Mouse (Mus musculus) layer of hippocampus, postnatal 25 days (tissue): ENCODE measurements around the gene M1ap. TPM values are rescaled to one million over a fixed set of nuclear protein-coding genes. Genes with fewer than 3 reads are reported as not detected.

Source experiments
- DNase-seq, 2 experiments: peaks; one replicate each; pipeline ENCODE4 v3.0.0; 2022; ENCODE audit warnings: mixed read lengths in 2 of 2, low spot score in 1 of 2; ENCODE audit errors: extremely low spot score in 1 of 2
- microRNA-seq, 2 experiments: library from miRNA; unstranded; fragments of <30 nt; microRNA quantifications; one replicate each; pipeline ENCODE4 v1.2.0; 2021
- total RNA-seq, 2 experiments: library from RNA; stranded (reverse); gene quantifications; 2 replicates each; pipeline ENCODE4 v1.2.3; 2021

The M1ap gene
- total RNA-seq, 2 experiments from 2014 or later: 0.34 TPM; not detected in 1

DNA sequence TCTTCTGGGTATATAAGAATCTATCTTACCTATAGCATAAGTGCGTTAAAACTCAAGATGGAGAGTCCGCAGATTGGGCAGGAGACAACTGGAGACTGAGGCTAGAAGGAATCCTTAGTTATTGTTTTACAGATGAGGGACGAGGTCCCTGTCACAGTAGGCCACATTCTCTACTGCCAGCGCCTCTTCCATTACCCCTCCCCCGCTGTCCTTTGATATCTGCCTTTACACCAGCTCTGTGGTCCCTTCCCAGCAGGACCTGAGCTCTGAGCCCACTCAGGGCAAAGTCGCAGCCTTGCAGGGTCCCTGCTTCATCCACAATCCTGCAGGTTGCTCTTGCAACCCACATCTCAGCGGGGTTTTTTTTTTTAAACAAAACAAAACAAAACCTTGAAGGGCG, 121.5 kb downstream of the M1ap start:
- no peak for DNase-seq

DNA sequence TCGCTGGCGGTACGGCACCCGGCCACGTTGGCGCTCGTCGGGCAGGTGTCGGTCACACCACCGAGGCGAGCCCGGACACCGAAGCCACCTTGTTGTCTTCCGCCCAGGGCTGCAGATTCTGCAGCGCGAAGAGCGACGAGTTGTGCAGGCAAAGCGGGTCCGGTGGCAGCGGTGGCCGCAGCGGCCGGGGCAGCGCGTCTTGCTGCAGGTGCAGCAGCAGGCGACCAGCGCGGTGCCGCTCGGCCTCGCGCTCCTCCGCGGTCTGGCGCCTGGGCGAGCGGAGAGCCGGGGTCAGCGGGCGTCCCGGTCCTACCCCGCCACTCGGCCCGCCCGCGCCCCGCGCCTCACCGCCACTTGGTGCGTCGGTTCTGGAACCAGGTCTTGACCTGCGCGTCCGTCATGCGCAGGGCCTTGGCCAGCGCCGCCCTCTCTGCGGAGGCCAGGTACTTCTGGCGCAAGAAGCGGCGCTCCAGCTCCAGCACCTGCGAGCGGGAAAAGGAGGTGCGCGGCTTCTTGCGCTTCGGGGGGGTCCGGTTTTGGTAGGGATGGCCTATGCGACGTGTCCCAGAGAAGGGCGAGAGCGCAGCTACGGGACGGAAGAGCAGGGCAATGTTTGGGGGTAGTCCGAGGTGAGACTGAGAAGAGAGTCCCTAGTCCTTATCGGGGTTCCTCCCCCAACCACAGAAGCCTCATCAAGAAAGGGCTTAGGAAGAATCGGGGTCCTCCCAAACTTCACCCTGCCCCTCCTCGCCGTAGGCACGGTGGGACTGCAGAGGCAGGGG, 122.2 kb downstream of the M1ap start:
- no peak for DNase-seq

DNA sequence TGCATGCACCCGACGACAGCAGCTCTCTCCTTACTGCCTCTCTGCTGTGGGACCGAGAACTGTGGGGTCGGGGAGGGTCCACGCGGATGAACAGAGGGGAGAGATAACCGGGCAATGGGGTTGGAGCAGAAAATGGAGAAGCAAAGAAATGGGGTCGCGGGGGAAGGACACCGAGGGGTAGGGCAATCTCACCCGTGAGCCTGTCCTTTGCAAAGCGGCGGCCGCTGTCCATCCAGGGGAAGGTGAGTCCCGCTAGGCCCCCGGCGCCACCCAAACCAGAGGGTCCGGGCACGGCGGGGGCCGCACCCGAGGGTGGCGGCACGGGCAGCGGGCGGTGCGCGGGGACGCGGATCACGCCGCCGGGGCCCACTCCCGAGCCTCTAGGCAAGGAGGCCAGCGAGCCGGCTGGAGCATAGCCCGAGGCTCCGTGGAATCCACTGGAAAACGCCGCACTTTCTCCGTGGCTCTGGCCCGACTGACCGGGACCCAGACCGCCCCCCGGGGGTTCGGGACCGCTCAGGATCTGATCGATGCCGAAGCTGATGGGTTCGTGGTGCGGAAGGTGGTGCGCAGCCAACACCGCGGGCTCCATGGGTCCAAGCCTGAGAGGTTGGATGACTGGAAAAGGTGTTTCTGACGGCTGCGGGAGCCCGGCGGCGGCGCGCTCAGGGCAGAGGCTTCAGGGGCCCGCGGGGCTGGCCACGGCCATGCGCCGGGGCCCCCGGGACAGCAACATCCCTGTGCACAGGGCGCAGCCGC, 123.0 kb downstream of the M1ap start:
- no peak for DNase-seq

DNA sequence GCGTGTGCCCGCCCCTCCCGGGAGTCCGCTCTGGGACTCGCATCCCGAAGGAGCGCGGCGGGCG, 123.4 kb downstream of the M1ap start, which contains the start of gene Tlx2:
Gene Tlx2, minus strand, starts transcription at position 47 of the 64 bp plus-strand sequence.
- no peak for DNase-seq

DNA sequence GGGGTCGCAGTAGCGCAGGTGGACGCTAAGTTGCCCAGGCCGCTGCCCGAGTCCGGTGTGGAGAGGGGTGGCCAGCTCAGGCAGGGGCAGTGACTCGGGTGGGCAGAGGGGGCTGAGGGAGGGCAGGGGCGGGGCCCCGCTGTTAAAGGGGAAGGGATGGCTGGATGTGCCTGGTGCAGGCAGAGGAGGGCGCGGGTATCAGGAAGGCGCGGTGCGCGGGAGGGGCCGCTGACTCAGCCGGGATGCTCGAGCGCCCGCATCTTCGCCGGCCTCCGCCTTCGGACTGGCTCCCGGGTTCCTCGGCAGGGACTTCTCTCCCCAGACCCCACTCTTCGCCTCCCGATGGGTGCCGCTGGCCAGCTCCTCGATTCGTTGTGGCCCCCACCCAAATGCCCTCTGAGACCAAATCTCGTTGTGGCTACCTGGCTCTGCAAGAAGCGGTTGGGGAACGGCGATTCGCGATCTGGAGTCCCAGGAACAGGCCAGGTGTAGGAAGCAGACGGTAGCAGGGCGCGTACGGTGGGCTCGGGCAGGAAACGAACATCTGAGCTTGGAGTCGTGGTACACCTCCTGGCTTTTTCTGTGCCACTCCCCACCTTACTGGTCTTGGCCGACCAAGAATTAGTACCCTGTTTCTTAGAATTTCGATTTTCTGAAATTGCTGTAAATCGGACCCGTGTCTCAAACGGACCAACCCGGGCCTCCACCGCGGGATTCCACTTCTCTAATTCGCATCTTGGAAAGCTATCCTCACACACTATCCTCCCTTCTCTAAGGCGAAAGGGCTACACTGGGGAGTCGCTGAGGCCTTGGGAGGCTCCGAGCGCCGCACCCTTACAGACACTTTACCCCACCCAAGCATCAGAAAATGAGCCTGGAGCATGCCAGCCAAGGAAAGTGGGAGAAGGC, 123.9 kb downstream of the M1ap start:
- peak; percentile 19 to 60 for DNase-seq

DNA sequence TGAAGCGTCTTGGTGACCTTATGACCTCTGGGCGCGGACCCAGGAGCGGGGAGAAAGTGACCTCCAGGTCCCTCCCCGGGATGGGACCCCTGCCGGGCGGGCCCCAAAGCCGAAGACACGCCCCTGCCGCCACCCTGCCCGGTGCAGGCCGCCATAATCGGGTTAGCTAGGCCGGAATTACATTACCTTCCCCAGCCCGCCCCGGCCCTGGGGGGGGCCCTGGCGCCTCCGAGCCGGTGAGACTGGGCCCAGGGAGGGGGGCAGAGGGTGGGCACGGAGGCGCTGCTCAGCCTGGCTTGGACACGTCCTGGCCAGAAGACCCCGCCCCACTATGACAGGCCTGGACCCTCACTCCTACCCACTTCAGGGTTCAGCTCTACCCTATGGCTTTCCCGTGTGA, 124.5 kb downstream of the M1ap start:
- DNase-seq: no peak

DNA sequence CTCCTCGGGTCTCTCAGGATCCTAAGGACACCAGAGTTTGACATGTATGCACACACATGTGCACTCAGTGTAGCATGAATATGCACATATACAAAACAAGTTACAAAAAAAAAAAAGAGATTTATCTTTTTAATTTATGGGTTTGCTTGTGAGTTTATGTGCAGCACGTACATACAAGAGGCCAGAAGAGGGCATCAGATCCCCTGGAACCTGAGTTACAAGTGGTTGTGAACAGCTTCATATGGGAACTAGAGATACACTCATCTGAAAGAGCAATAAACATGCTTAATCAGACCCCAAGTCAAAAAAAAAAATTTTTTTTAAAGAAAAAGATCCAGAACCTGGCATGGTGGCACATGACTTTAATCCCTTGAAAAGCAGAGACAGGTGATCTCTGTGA, 128.3 kb downstream of the M1ap start:
- DNase-seq: no peak

DNA sequence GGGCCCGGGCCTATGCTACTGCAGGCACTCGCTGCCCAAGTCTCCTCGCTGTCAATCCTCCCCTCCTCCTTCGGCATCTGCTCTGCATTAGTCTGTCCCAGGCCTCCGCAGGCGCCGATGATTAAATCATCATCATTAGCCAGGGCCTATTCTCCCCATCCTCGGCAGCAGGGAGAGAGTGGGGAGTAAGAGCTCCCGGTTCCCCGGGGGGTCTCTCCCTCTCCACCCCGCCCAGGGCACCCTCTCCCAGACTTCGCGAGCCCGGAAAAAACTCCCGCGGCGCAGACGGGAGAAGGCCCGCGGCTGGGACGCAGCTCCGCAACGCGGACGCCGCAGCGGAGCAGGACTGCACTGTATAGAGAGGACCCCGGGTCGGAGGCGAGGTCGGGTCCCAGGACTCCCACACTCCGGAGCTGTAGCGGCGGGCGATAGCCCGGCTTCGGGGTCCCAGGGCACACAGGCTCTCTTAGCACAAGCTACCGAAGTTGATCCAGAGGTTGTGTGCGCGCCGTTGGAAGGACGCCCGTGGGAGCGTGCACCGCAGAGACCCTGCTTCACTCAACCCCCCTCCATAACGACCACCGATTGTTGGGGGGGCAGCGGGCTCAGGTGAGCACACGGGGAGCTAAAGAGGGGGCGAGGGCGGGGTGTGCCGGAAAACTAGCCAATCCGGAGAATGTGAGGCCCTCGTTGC, 131.1 kb downstream of the M1ap start, which contains the start of gene Pcgf1:
Gene Pcgf1, plus strand, starts transcription at position 240 of the 694 bp plus-strand sequence.
- peak; percentile 39 to 50 for DNase-seq

DNA sequence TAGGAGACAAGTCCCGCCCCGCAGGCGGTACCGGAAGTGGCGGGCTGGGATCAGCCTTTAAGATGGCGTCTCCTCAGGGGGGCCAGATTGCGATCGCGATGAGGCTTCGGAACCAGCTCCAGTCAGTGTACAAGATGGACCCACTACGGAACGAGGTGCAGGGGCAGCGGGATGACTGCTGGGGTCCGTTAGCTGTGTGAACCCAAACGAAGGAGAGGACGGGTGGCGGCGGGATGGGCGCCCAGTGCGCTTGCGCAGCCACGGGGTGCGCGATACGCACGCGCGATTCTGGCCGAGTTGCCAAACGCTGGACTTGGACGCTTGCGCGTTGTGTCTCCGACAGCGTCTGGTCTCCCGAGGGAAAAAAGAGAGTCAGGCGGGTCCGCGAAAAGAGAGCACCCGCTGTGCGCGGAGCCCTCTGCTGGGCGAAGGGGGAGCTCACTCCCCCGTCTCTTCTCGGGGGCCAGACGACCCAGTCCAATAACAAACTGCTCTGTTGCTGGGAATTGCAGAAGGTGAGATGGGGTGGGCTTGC, 131.7 kb downstream of the M1ap start:
- DNase-seq: peak; percentile 100

Small RNA genes within 50 kb of the gene (microRNA-seq; reads per million reads assigned to microRNA genes)
- gene Mir7040: 0.20 to 0.55 reads per million in 2 experiments

Other genes with a start within 250 kb of the M1ap start
- 10 to 100 TPM; 40.2 to 40.3 TPM for gene Pole4, start 241.5 kb upstream of the M1ap start, total RNA-seq
- 1 to 10 TPM; 7.1 to 8.8 TPM for gene Hk2, start 172.4 kb upstream of the M1ap start, total RNA-seq
- 10 to 100 TPM; 37.8 to 37.9 TPM for gene Sema4f, start 7.1 kb upstream of the M1ap start, total RNA-seq
- gene Dok1, start 86.6 kb downstream of the M1ap start, total RNA-seq: 1 to 10 TPM; 1.9 to 2.5 TPM
- gene Loxl3, start 87.3 kb downstream of the M1ap start, total RNA-seq: 1 to 10 TPM; 3.3 to 3.9 TPM
- 100 to 1,000 TPM; 115 to 121 TPM for gene Aup1, start 107.6 kb downstream of the M1ap start, total RNA-seq
- 10 to 100 TPM; 51.8 to 52.7 TPM for gene Htra2, start 108.4 kb downstream of the M1ap start, total RNA-seq
- gene Dqx1, start 110.9 kb downstream of the M1ap start, total RNA-seq: 1 to 10 TPM in 1 of 2 experiments, under 1 TPM in 1; 0.81 to 1.1 TPM
- not detected for gene Tlx2, start 123.4 kb downstream of the M1ap start, total RNA-seq
- gene Pcgf1, start 131.0 kb downstream of the M1ap start, total RNA-seq: 10 to 100 TPM; 30.3 to 33.0 TPM
- under 1 TPM in 1 of 2 experiments, not detected in 1; 0.77 TPM for gene Lbx2, start 139.5 kb downstream of the M1ap start, total RNA-seq
- gene Ccdc142, start 154.7 kb downstream of the M1ap start, total RNA-seq: 10 to 100 TPM in 1 of 2 experiments, 1 to 10 TPM in 1; 5.8 to 10.7 TPM
- gene Gm42688, start 154.7 kb downstream of the M1ap start, total RNA-seq: 1 to 10 TPM; 5.4 to 8.2 TPM
- 10 to 100 TPM; 67.0 to 67.7 TPM for gene Mrpl53, start 162.1 kb downstream of the M1ap start, total RNA-seq
- 10 to 100 TPM; 25.7 to 28.9 TPM for gene Mogs, start 168.6 kb downstream of the M1ap start, total RNA-seq
- gene Wbp1, start 174.7 kb downstream of the M1ap start, total RNA-seq: 10 to 100 TPM; 54.3 to 58.0 TPM
- gene Ino80b, start 178.5 kb downstream of the M1ap start, total RNA-seq: 10 to 100 TPM; 24.0 to 26.2 TPM
- gene Rtkn, start 188.6 kb downstream of the M1ap start, total RNA-seq: 10 to 100 TPM; 83.6 to 93.5 TPM
- gene Wdr54, start 209.5 kb downstream of the M1ap start, total RNA-seq: 10 to 100 TPM; 25.1 to 28.4 TPM
- 10 to 100 TPM; 22.1 to 25.0 TPM for gene 1700003E16Rik, start 209.5 kb downstream of the M1ap start, total RNA-seq
- gene Dctn1, start 219.0 kb downstream of the M1ap start, total RNA-seq: 100 to 1,000 TPM; 371 to 399 TPM